Mouse (Mus musculus): ENCODE measurements around the gene Tnks1bp1. TPM values are rescaled to one million over a fixed set of nuclear protein-coding genes. Genes with fewer than 3 reads are reported as not detected.

Gene Tnks1bp1
- 34.4 and 36.8 TPM in 2 replicates for polyA plus RNA-seq (2015; fragmentation: Nextera tagmentation; extraction: Ambion mirVana)

- Histone ChIP-seq H3K9ac (ENCODE audit: low read depth, low read length) (peak within 1 kb of the TSS; percentile 79), H3K27ac (ENCODE audit: low read length) (peak within 1 kb of the TSS; percentile 88), H3K36me3 (ENCODE audit: control insufficient read depth, insufficient read depth, low read length) (peaks cover 12% of the 10 kb centered on the region), H3K4me3 (ENCODE audit: low read length) (peak within 1 kb of the TSS; percentile 72), H3K27me3 (replicated peaks; ENCODE audit: control insufficient read depth, insufficient read depth, low read length) (no peaks in the 10 kb centered on the region), H3K4me2 (ENCODE audit: low read depth, low read length) (peak within 1 kb of the TSS; percentile 69), H3K9me3 (ENCODE audit: control insufficient read depth, low read length) (no peaks in the 10 kb centered on the region), H3K4me1 (ENCODE audit: control insufficient read depth, insufficient read depth, low read length) (peaks cover 42% of the 10 kb centered on the region)
- peak; percentile 88 for ATAC-seq
- under 1% methylated on average over 42 of the region's 42 CpGs for WGBS
Observed at GRCm38 (mm10) chr2:85047596-85048167, at the start of gene Tnks1bp1. Tnks1bp1 (plus strand) TSS chr2:85048022.

DNA sequence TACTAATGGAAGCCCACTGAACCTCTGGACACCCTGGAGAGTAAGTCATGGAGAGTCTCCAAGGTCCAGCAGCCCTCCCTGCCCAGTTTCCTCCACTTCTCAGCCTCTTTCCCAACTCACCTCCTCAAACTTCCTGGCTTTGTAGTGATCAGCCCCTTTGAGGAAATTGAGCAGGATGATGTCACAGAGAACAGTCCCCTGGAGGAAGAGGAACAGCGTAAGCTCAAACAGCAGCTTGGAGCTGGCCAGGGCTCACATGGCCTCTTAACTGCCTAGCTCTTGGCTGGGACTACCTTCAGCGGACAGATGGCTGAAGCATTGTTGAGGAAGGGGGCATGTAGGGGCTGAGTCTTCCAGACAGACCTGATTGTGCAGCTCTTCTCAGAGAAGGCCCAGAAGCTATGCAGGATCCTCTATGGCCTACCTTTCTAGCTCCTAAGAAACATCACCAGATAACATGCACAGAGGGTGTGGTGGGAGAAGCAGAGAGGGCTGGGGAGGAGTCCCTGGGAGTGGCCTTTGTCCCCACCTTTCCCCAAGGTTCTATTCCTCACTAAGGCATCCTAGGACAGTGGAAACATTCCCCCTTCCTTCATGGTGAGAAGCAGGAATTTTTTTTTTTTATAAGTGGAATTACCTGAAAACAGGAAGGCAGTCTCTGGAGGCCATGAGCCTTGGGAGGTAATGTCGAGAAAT lies 48.2 kb upstream of the Tnks1bp1 start:
- Histone ChIP-seq H3K36me3 (ENCODE audit: control insufficient read depth, insufficient read depth, low read length) (no peaks in the 10 kb centered on the region), H3K9me3 (ENCODE audit: control insufficient read depth, low read length) (no peaks in the 10 kb centered on the region), H3K27me3 (replicated peaks; ENCODE audit: control insufficient read depth, insufficient read depth, low read length) (no peaks in the 10 kb centered on the region), H3K4me2 (ENCODE audit: low read depth, low read length) (no peak overlapping the region), H3K27ac (ENCODE audit: low read length) (no peak overlapping the region), H3K9ac (ENCODE audit: low read depth, low read length) (no peak overlapping the region), H3K4me3 (ENCODE audit: low read length) (no peak overlapping the region), H3K4me1 (ENCODE audit: control insufficient read depth, insufficient read depth, low read length) (no peaks in the 10 kb centered on the region)
- WGBS = 79% methylated on average over 3 of the region's 3 CpGs
- peak; percentile 53; the same call in 1 of the 2 replicates for ATAC-seq

- no peaks in the 10 kb centered on the region for H3K27me3 ChIP-seq (replicated peaks; ENCODE audit: control insufficient read depth, insufficient read depth, low read length)
- no peak for ATAC-seq
- no peak overlapping the region for H3K4me2 ChIP-seq (ENCODE audit: low read depth, low read length)
- no peaks in the 10 kb centered on the region for H3K4me1 ChIP-seq (ENCODE audit: control insufficient read depth, insufficient read depth, low read length)
- 58% methylated on average over 13 of the region's 13 CpGs for WGBS
- H3K9me3 ChIP-seq (ENCODE audit: control insufficient read depth, low read length) = no peaks in the 10 kb centered on the region
- H3K27ac ChIP-seq (ENCODE audit: low read length) = peak overlapping the region; percentile 31; the same call in 1 of the 2 replicates
- H3K36me3 ChIP-seq (ENCODE audit: control insufficient read depth, insufficient read depth, low read length) = no peaks in the 10 kb centered on the region
- no peak overlapping the region for H3K4me3 ChIP-seq (ENCODE audit: low read length)
- no peak overlapping the region for H3K9ac ChIP-seq (ENCODE audit: low read depth, low read length)
Observed at GRCm38 (mm10) chr2:85001497-85001896, 46.3 kb upstream of the Tnks1bp1 start.

DNA sequence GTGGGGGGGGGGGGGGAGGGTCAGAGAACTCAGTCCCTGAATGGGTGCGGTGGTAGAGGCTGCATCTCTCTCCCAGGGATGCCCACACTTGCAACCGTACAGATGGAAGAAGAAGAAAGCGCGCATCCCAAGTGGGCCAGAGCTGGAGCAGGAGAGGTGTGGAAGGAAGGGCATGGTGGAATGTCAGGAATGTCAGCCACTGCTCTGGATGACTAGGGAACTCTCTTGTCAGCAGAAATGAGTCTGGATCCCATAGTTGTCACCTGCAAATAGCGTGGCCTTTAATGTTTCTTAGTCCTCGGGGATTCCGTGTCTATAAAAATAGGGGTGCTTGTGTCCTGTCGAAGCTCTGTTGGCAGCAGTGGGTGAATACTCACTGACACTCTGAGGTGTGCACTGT lies 45.2 kb upstream of the Tnks1bp1 start:
- 68% methylated on average over 8 of the region's 8 CpGs for WGBS
- Histone ChIP-seq H3K27ac (ENCODE audit: low read length) (no peak overlapping the region), H3K9me3 (ENCODE audit: control insufficient read depth, low read length) (no peaks in the 10 kb centered on the region), H3K36me3 (ENCODE audit: control insufficient read depth, insufficient read depth, low read length) (no peaks in the 10 kb centered on the region), H3K4me3 (ENCODE audit: low read length) (no peak overlapping the region), H3K27me3 (replicated peaks; ENCODE audit: control insufficient read depth, insufficient read depth, low read length) (no peaks in the 10 kb centered on the region), H3K9ac (ENCODE audit: low read depth, low read length) (no peak overlapping the region), H3K4me1 (ENCODE audit: control insufficient read depth, insufficient read depth, low read length) (no peaks in the 10 kb centered on the region), H3K4me2 (ENCODE audit: low read depth, low read length) (no peak overlapping the region)
- no peak for ATAC-seq

- H3K4me2 ChIP-seq (ENCODE audit: low read depth, low read length) = no peak overlapping the region
- H3K36me3 ChIP-seq (ENCODE audit: control insufficient read depth, insufficient read depth, low read length) = no peaks in the 10 kb centered on the region
- WGBS = 86% methylated on average over 4 of the region's 4 CpGs
- no peak overlapping the region for H3K4me3 ChIP-seq (ENCODE audit: low read length)
- no peak for ATAC-seq
- H3K9ac ChIP-seq (ENCODE audit: low read depth, low read length) = no peak overlapping the region
- no peaks in the 10 kb centered on the region for H3K27me3 ChIP-seq (replicated peaks; ENCODE audit: control insufficient read depth, insufficient read depth, low read length)
- no peaks in the 10 kb centered on the region for H3K9me3 ChIP-seq (ENCODE audit: control insufficient read depth, low read length)
- peaks cover under 1% of the 10 kb centered on the region; the same call in 1 of the 2 replicates for H3K4me1 ChIP-seq (ENCODE audit: control insufficient read depth, insufficient read depth, low read length)
- H3K27ac ChIP-seq (ENCODE audit: low read length) = no peak overlapping the region
Observed at GRCm38 (mm10) chr2:85004341-85004740, 43.5 kb upstream of the Tnks1bp1 start.

DNA sequence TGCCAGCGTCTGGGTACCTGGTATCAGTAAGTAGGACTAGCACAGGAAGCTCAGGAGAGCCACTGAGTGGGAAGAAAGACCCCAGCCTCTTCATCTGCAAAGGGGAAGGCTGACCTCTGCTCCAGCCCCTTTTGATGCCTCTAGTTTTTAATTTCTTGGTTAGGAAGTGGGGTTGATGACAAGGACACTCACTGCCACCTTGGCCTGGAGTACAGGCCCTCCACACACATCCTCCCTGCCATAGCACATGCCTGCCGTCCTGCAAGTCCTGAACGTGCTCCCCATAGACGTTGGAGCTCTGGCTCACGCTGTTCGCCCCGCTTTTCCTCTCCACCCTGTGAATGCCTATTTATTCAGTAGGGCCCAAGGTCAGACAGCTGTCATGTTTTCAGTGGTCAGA lies 41.2 kb upstream of the Tnks1bp1 start:
- no peak for ATAC-seq
- Histone ChIP-seq H3K9me3 (ENCODE audit: control insufficient read depth, low read length) (no peaks in the 10 kb centered on the region), H3K36me3 (ENCODE audit: control insufficient read depth, insufficient read depth, low read length) (no peaks in the 10 kb centered on the region), H3K4me3 (ENCODE audit: low read length) (no peak overlapping the region), H3K27me3 (replicated peaks; ENCODE audit: control insufficient read depth, insufficient read depth, low read length) (no peaks in the 10 kb centered on the region), H3K27ac (ENCODE audit: low read length) (no peak overlapping the region), H3K4me1 (ENCODE audit: control insufficient read depth, insufficient read depth, low read length) (peaks cover 18% of the 10 kb centered on the region), H3K4me2 (ENCODE audit: low read depth, low read length) (no peak overlapping the region), H3K9ac (ENCODE audit: low read depth, low read length) (no peak overlapping the region)
- WGBS = 82% methylated on average over 7 of the region's 7 CpGs

DNA sequence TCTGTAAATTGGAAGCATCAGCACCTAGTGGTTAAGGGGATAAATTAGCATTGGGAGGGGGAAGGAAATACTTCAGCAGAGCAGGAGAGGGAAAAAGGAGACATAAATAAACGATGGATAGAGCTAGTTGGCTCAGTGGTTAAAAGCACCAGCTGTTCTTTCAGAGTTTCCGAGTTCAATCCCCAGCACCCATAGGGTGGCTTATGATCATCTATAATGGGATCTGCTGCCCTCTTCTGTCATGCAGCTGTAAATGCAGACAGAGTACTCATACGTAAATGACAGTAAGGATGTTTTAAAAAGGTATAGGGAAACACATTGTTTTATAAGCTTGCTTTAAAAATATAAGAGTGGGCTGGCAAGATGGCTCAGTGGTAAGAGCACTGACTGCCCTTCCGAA lies 40.1 kb upstream of the Tnks1bp1 start:
- ATAC-seq = no peak
- Histone ChIP-seq H3K36me3 (ENCODE audit: control insufficient read depth, insufficient read depth, low read length) (no peaks in the 10 kb centered on the region), H3K9ac (ENCODE audit: low read depth, low read length) (no peak overlapping the region), H3K4me1 (ENCODE audit: control insufficient read depth, insufficient read depth, low read length) (peaks cover 27% of the 10 kb centered on the region), H3K4me2 (ENCODE audit: low read depth, low read length) (no peak overlapping the region), H3K27ac (ENCODE audit: low read length) (no peak overlapping the region), H3K9me3 (ENCODE audit: control insufficient read depth, low read length) (no peaks in the 10 kb centered on the region), H3K27me3 (replicated peaks; ENCODE audit: control insufficient read depth, insufficient read depth, low read length) (no peaks in the 10 kb centered on the region), H3K4me3 (ENCODE audit: low read length) (no peak overlapping the region)
- WGBS = 31% methylated on average over 4 of the region's 4 CpGs

DNA sequence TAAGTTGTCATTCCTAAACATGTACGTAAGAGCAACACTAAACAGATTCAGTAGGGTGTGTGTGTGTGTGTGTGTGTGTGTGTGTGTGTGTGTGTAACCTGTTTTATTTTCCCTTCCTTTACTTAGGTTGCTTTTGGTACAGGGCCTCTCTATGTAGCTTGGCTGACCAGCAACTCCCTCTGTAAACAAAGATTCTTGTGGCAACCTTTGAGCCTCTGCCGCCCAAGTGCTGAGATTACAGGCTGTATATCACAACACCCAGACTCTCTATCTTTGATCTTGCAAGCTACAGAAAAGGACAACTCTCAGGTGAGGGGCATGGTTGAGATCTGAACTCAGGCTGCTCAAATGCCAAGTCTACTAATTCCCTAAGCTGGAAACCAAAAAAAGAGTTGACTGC lies 38.6 kb upstream of the Tnks1bp1 start:
- H3K27ac ChIP-seq (ENCODE audit: low read length) = peak overlapping the region; percentile 71
- H3K4me1 ChIP-seq (ENCODE audit: control insufficient read depth, insufficient read depth, low read length) = peaks cover 27% of the 10 kb centered on the region
- no peak overlapping the region for H3K4me3 ChIP-seq (ENCODE audit: low read length)
- no peak overlapping the region for H3K4me2 ChIP-seq (ENCODE audit: low read depth, low read length)
- no peaks in the 10 kb centered on the region for H3K36me3 ChIP-seq (ENCODE audit: control insufficient read depth, insufficient read depth, low read length)
- H3K9me3 ChIP-seq (ENCODE audit: control insufficient read depth, low read length) = no peaks in the 10 kb centered on the region
- H3K27me3 ChIP-seq (replicated peaks; ENCODE audit: control insufficient read depth, insufficient read depth, low read length) = no peaks in the 10 kb centered on the region
- no peak overlapping the region for H3K9ac ChIP-seq (ENCODE audit: low read depth, low read length)
- ATAC-seq = peak; percentile 88
- 40% methylated on average over 2 of the region's 2 CpGs for WGBS

DNA sequence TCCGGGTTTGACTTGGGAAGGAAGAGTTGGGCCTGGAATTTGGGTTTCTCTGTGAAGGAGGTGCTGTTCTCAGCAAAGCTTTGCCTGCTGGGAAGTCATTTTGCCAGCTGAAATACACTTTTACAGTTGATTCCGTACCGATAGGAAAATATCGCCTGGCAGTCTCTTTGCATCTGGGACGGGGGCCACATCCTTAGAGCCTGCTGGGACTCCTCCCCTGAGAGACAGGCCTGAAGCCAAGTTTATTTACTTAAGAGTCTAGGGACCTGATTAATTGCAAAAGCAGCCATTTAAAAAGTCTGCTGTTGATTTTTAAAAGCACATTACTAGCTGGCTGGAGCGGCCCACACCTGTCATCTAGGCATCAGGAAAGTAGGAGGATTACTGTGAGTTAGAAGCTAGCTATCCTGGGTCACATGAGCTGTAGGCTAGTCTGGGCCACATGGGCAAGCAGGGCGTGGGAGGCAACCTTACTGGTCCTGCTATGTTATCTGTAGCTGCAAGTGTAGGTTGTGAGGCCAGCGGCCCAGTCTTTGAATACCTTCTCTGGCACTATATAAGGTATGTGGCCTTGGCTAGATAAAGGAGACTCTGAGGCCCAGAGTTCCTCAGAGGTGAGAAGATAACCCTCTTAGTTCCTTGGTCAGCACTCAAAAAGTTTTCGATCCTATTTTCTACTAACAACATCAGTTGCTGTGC lies 35.8 kb upstream of the Tnks1bp1 start:
- no peak overlapping the region for H3K4me2 ChIP-seq (ENCODE audit: low read depth, low read length)
- 30% methylated on average over 9 of the region's 9 CpGs for WGBS
- H3K9ac ChIP-seq (ENCODE audit: low read depth, low read length) = no peak overlapping the region
- peak overlapping the region; percentile 58; the same call in 1 of the 2 replicates for H3K27ac ChIP-seq (ENCODE audit: low read length)
- H3K4me3 ChIP-seq (ENCODE audit: low read length) = no peak overlapping the region
- no peaks in the 10 kb centered on the region for H3K27me3 ChIP-seq (replicated peaks; ENCODE audit: control insufficient read depth, insufficient read depth, low read length)
- no peaks in the 10 kb centered on the region for H3K9me3 ChIP-seq (ENCODE audit: control insufficient read depth, low read length)
- ATAC-seq = peak; percentile 85
- peaks cover 27% of the 10 kb centered on the region for H3K4me1 ChIP-seq (ENCODE audit: control insufficient read depth, insufficient read depth, low read length)
- H3K36me3 ChIP-seq (ENCODE audit: control insufficient read depth, insufficient read depth, low read length) = no peaks in the 10 kb centered on the region

Data from intestine, embryonic 16.5 days (tissue).